Mouse (Mus musculus) cerebellum, adult 2 months (tissue): ENCODE measurements around the gene Hsd17b6.
"Not testable (repeated sequence)": the region's sequence is repeated elsewhere in the genome, so short reads cannot be mapped to it uniquely, and the experiment has no call there.

Experiments
- CTCF ChIP-seq: fragments of 200-500 bp; IDR thresholded peaks from 2 replicates; pipeline ENCODE4 v1.5.1; 2011; ENCODE audit warnings: low read depth, mild to moderate bottlenecking, control low read depth, low read length, moderate library complexity, borderline replicate concordance; ENCODE audit not compliant: insufficient read depth
- POLR2A ChIP-seq: fragments of 200-500 bp; IDR thresholded peaks from 2 replicates; pipeline ENCODE4 v1.6.1; 2011; ENCODE audit warnings: low read length, control low read depth, borderline replicate concordance; ENCODE audit not compliant: insufficient read depth

DNA sequence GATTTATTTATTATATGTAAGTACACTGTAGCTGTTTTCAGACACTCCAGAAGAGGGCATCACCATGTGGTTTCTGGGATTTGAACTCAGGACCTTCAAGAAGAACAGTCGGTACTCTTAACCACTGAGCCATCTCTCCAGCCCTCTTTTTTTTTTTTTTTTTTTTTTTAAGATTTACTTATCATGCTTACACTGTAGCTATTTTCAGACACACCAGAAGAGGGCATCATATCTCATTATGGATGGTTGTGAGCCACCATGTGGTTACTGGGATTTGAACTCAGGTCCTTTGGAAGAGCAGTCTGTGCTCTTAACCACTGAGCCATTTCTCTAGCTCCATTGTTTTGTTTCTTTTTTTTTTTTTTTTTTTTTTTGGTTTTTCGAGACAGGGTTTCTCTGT is 44.7 kb upstream of the Hsd17b6 start:
- not testable (repeated sequence) for TF ChIP-seq CTCF, POLR2A
